Mouse (Mus musculus) heart, embryonic 13.5 days (tissue): ENCODE results near the gene Dnaic1. TPM values are rescaled to one million over a fixed set of nuclear protein-coding genes. Genes with fewer than 3 reads are reported as not detected.
"Not testable (repeated sequence)": the region's sequence is repeated elsewhere in the genome, so short reads cannot be mapped to it uniquely, and the experiment has no call there.

Experiments
- ATAC-seq: fragments of 200-750 bp; cut with Nextera tagmentation; 2 replicates; pipeline ENCODE4 v1.8.0; 2017; ENCODE audit warnings: moderate TSS enrichment; ENCODE audit not compliant: insufficient number of reproducible peaks, low FRiP score, low TSS enrichment; ENCODE audit errors: extremely low read depth
- H3K27ac ChIP-seq: fragments of 300-500 bp; sonication (generic); replicated peaks from 2 replicates; pipeline ENCODE4 v1.5.1; 2015; ENCODE audit warnings: moderate library complexity, mild to moderate bottlenecking, inconsistent platforms
- H3K27me3 ChIP-seq: fragments of 300-500 bp; sonication (generic); replicated peaks from 2 replicates; pipeline ENCODE4 v1.6.1; 2015; ENCODE audit warnings: mild to moderate bottlenecking, inconsistent platforms
- H3K36me3 ChIP-seq: fragments of 300-500 bp; sonication (generic); 2 replicates; pipeline ENCODE4 v1.6.1; 2015; ENCODE audit warnings: mild to moderate bottlenecking, inconsistent platforms
- H3K4me1 ChIP-seq: fragments of 300-500 bp; sonication (generic); 2 replicates; pipeline ENCODE4 v1.6.1; 2015; ENCODE audit warnings: inconsistent platforms
- H3K4me2 ChIP-seq: fragments of 300-500 bp; sonication (generic); 2 replicates; pipeline ENCODE4 v1.6.1; 2015; ENCODE audit warnings: inconsistent platforms, mild to moderate bottlenecking, moderate library complexity
- H3K4me3 ChIP-seq: fragments of 300-500 bp; sonication (generic); 2 replicates; pipeline ENCODE4 v1.5.1; 2015; ENCODE audit warnings: moderate library complexity, mild to moderate bottlenecking, inconsistent platforms
- H3K9ac ChIP-seq: fragments of 300-500 bp; sonication (generic); 2 replicates; pipeline ENCODE4 v1.6.1; 2015; ENCODE audit warnings: inconsistent platforms, mild to moderate bottlenecking, moderate library complexity
- H3K9me3 ChIP-seq: fragments of 300-500 bp; sonication (generic); 2 replicates; pipeline ENCODE4 v1.6.1; 2016; ENCODE audit warnings: inconsistent platforms
- WGBS: fragments of 180-500 bp; shearing (Covaris S2); methylation state at CpG from one replicate; pipeline ENCODE4 v1.1.7; 2015; ENCODE audit warnings: mixed read lengths; 5-methylcytosine and 5-hydroxymethylcytosine counted together
- polyA plus RNA-seq: library from polyadenylated mRNA; unstranded; fragments of >200 nt; fragmentation: Nextera tagmentation; extraction: Ambion mirVana; gene quantifications from 2 replicates; pipeline ENCODE4 v1.2.1, GENCODE M21; 2015

The Dnaic1 gene
- polyA plus RNA-seq, 1 experiment from 2014 or later: 2.2 TPM

DNA sequence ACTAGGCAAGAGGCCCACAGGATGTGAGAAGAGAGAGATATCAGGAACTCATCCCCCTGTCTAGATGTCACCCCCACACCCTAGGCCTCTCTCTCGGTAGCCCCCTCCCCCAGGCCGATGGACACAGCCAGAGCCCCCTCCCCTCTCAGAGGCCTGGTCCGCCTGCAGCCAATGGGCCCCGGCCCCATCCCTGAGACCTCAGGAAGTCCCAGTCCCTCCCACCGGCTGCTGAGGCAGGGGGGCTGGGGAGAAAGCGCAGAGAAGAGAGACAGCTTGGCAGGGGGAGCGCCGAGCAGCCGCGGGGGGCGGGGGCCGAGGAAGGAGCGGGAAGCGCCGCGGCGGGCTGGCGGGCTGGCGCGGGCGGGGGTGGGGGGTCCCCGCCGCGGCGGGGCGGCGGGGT is 113.7 kb downstream of the Dnaic1 start:
- Histone ChIP-seq H3K4me2 (peak overlapping the region; percentile 59), H3K4me1 (peaks cover 40% of the 10 kb centered on the region), H3K27me3 (peaks cover 13% of the 10 kb centered on the region), H3K4me3 (peak overlapping the region; percentile 37)
- not testable (repeated sequence) for H3K9me3 ChIP-seq, H3K36me3 ChIP-seq, H3K9ac ChIP-seq, H3K27ac ChIP-seq, ATAC-seq
- WGBS: 0% methylated on average over 4 of the region's 27 CpGs

GRCm38 (mm10) chr4:41684131-41684930 is 114.8 kb downstream of the Dnaic1 start:
- Histone ChIP-seq H3K4me3 (peak overlapping the region; percentile 25; the same call in 1 of the 2 replicates), H3K27me3 (peaks cover 13% of the 10 kb centered on the region), H3K4me1 (peaks cover 30% of the 10 kb centered on the region), H3K27ac (peak overlapping the region; percentile 50), H3K4me2 (peak overlapping the region; percentile 59)
- WGBS: 1% methylated on average over 22 of the region's 27 CpGs
- not testable (repeated sequence) for H3K9ac ChIP-seq, ATAC-seq, H3K9me3 ChIP-seq, H3K36me3 ChIP-seq

DNA sequence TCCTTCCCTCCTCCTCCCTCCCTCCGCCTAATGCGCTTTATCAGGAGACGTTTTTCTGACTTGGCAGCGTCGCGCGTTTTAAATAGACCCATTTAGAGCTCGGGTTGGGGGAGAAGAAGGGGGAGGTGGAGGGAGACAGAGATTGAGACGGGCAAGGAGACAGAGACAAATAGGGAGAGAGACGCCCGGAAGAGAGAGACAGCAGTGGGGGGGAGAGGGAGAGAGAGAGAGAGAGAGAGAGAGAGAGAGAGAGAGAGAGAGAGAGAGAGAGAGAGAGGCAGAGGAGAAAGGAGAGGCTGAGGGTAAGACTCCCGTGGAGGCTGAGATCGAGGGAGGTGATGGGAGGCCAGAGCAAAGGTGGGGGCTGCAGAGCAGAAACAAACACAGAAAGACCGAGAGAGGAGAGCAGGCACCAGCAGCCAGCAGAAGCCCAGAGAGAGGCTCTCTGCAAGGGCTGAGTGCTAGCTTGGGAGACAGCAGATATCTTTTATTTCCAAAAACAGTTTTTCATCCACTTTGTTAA is 115.4 kb downstream of the Dnaic1 start:
- peaks cover 23% of the 10 kb centered on the region for H3K4me1 ChIP-seq
- H3K9me3 ChIP-seq, H3K9ac ChIP-seq, ATAC-seq, H3K4me3 ChIP-seq, H3K36me3 ChIP-seq: not testable (repeated sequence)
- H3K27me3 ChIP-seq: peaks cover 13% of the 10 kb centered on the region
- 0 out of 2 replicates have a peak overlapping the region, but pooled peaks have one; percentile 48 for H3K27ac ChIP-seq
- under 1% methylated on average over 14 of the region's 14 CpGs for WGBS
- H3K4me2 ChIP-seq: peak overlapping the region; percentile 59

- H3K4me2 ChIP-seq, H3K9me3 ChIP-seq, H3K36me3 ChIP-seq, H3K27ac ChIP-seq, H3K4me3 ChIP-seq, H3K9ac ChIP-seq, ATAC-seq: not testable (repeated sequence)
- Histone ChIP-seq H3K4me1 (peaks cover 16% of the 10 kb centered on the region), H3K27me3 (peaks cover 13% of the 10 kb centered on the region)
- 70% methylated on average over 10 of the region's 10 CpGs for WGBS
Observed at GRCm38 (mm10) chr4:41685882-41686492, 116.4 kb downstream of the Dnaic1 start.

Other genes starting within 250 kb of the Dnaic1 start
- 40.1 and 46.2 TPM in 2 replicates for gene Ubap1, start 220.8 kb upstream of the Dnaic1 start, polyA plus RNA-seq
- gene Kif24, start 104.9 kb upstream of the Dnaic1 start, polyA plus RNA-seq: 3.4 and 4.2 TPM in 2 replicates
- gene Nudt2, start 104.6 kb upstream of the Dnaic1 start, polyA plus RNA-seq: 39.6 and 43.1 TPM in 2 replicates
- 2.0 and 2.2 TPM in 2 replicates for gene AI464131, start 66.7 kb upstream of the Dnaic1 start, polyA plus RNA-seq
- 0.44 TPM in 1 of 2 replicates, not detected in the other for gene 1110017D15Rik, start 52.4 kb upstream of the Dnaic1 start, polyA plus RNA-seq
- 2.3 TPM in 2 replicates for gene Fam219a, start 237 bp upstream of the Dnaic1 start, polyA plus RNA-seq
- 3.9 and 5.6 TPM in 2 replicates for gene Enho, start 70.5 kb downstream of the Dnaic1 start, polyA plus RNA-seq
- 2.5 and 3.9 TPM in 2 replicates for gene Cntfr, start 127.3 kb downstream of the Dnaic1 start, polyA plus RNA-seq
- gene Il11ra1, start 130.2 kb downstream of the Dnaic1 start, polyA plus RNA-seq: 137 and 146 TPM in 2 replicates
- 45.1 and 50.4 TPM in 2 replicates for gene Rpp25l, start 143.8 kb downstream of the Dnaic1 start, polyA plus RNA-seq
- 128 and 139 TPM in 2 replicates for gene Dctn3, start 153.4 kb downstream of the Dnaic1 start, polyA plus RNA-seq
- gene Arid3c, start 161.4 kb downstream of the Dnaic1 start, polyA plus RNA-seq: not detected in 2 replicates
- gene Galt, start 185.5 kb downstream of the Dnaic1 start, polyA plus RNA-seq: 54.1 and 61.6 TPM in 2 replicates
- 63.3 and 69.8 TPM in 2 replicates for gene Sigmar1, start 186.4 kb downstream of the Dnaic1 start, polyA plus RNA-seq
- 44.5 and 49.3 TPM in 2 replicates for gene Ccl27a, start 204.5 kb downstream of the Dnaic1 start, polyA plus RNA-seq